Mouse (Mus musculus) thymus, postnatal 4 days (tissue): ENCODE results near the gene Olfr1206.

Source experiments
- DNase-seq: peaks from one replicate; pipeline ENCODE4 v3.0.0; 2021

The Olfr1206 gene

GRCm38 (mm10) chr2:88862931-88863330 is at the start of gene Olfr1206:
Gene Olfr1206, plus strand, starts transcription at chr2:88863231.
- DNase-seq, result no peak

- DNase-seq, result no peak
These were observed 48.8 kb upstream of the Olfr1206 start, which contains the start of gene Olfr1202 for GRCm38 (mm10) chr2:88814196-88814595. Gene Olfr1202, plus strand, starts transcription at chr2:88814496.

- DNase-seq, result no peak
These were observed 33.6 kb upstream of the Olfr1206 start, which contains the start of gene Olfr1205 for GRCm38 (mm10) chr2:88829437-88829836. Gene Olfr1205, plus strand, starts transcription at chr2:88829737.

GRCm38 (mm10) chr2:88838477-88838876 is 24.6 kb upstream of the Olfr1206 start:
- DNase-seq, result no peak

GRCm38 (mm10) chr2:88848992-88849391 is 14.0 kb upstream of the Olfr1206 start, which contains the start of gene Olfr1204:
Gene Olfr1204, plus strand, starts transcription at chr2:88849292.
- DNase-seq, result no peak

- DNase-seq, result no peak
These were observed 39.2 kb downstream of the Olfr1206 start, which contains the start of gene Olfr1208 for GRCm38 (mm10) chr2:88902211-88902610. Gene Olfr1208, minus strand, starts transcription at chr2:88902311.

GRCm38 (mm10) chr2:88915057-88915456 is 52.0 kb downstream of the Olfr1206 start, which contains the start of gene Olfr1209:
Gene Olfr1209, minus strand, starts transcription at chr2:88915157.
- DNase-seq, result no peak
